Mouse (Mus musculus) ovary, postnatal 36 days (tissue): Measurements from ENCODE around the gene Lrrc8c.
"Not testable (repeated sequence)": the region's sequence is repeated elsewhere in the genome, so short reads cannot be mapped to it uniquely, and the experiment has no call there.

Experiments
- DNase-seq: peaks from one replicate; pipeline ENCODE4 v3.0.0; 2022; ENCODE audit warnings: low spot score, mixed read lengths

Lrrc8c gene

DNA sequence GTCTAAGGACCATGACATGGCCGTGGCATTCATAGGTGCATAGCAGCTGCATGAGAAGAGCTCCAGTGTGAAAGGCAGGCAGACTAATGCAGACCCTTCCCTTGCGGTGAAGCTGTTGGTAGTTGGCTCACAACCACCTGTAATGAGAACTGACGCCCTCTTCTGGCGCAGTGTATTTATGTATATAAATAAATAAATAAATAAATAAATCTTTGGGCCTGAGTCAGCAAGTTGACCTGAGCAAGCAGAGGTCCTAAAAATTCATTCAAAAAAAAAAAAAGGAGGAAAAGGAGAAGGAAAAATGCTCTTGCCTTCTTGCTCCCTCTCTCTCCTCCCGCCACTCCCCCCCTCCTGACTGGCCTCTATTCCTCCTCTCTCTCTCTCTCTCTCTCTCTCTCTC lies 81.8 kb downstream of the Lrrc8c start:
- no peak for DNase-seq

DNA sequence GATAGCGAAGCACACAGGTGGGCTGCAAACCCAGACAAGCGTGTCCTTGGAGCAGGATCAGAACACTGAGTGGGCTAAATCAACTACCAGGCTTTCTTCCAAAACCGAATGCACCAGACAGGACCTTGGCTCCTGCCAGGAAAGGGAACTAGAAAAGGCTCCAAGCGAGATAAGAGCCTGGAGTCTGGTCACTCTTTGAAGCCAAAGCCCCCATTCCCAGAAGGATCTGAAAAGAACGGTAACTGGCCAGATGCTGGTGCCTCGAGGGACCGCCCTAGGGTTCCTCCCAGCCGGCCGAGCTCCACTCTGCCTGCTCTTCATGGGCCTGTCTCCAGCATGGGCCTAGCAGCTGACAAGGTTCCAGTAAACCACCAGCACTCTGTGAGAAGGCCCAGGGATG lies 83.4 kb downstream of the Lrrc8c start:
- DNase-seq, result peak; percentile 13

DNA sequence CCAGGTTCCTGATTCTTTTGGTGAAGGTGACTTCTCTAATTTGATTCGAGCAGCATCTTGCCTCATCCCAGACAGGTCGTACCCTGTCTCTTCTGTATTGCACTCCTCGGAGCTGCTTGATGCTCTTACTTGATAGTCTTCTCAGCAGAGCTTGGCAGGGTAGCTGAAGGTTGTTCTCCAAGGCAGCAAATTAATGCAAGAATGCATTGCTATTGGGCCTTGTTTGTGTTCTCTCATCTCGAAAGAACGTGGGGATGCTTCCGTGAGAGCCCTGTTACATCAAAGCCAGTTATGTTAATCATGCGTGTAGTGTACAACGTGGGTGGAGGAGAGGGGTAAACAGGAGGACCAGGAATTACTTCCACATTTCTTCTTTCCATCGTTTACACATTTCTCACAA lies 86.5 kb downstream of the Lrrc8c start:
- DNase-seq, result no peak

DNA sequence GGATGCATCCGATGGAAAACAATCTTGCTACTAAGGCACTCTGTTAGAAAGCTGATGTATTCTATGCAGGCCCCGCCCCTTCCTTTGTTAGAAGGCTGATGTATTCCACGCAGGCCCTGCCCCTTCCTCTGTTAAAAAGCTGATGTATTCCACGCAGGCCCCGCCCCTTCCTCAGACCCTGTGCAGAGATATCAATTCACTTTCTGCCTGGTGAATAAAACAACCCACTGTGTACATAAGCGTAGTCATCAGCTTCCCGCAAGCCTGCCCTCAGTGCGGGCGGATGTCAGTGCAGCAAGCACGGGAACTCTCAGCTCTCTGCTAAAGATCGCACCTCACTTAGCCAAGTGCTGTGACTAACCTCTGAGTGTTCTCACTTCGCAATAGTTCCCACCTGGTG lies 90.5 kb downstream of the Lrrc8c start:
- no peak for DNase-seq

DNA sequence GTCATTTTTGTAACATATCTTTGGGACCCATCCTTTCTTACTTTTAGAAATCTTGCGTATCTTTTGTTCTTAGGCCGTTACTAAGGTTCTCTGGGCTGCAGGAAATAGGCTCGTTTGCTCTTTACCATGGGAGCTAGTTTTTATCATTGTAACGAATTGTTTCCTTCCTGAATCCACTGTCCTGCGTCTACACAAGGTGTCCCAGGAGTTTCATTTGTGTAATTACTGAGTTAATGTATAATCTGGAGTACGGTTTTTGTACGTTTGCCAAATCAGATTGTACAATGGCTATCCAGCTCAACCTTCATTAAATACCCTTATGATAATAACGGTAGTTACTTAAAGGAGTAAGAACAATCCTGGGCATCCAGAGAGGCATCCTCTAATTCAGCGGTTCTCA lies 93.8 kb downstream of the Lrrc8c start:
- no peak for DNase-seq

DNA sequence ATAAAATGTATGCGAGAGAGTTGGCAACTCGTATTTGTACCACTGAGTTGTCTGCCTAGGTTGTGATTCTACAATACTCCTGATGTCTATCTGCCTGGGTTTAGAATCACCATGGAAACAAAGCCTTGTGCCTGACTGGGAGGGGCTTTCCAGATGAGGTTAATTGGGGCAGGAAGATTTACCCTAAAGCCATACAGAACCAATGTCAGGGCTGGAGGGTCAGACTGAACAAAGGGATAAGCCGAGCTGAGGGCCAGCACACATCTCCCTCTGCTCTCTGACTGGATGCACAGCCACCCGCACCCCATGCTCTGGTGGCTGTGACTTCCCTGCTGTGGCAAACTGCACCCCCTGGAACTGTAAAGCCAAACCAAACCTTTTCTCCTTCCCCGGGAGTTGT lies 94.8 kb downstream of the Lrrc8c start:
- no peak for DNase-seq

DNA sequence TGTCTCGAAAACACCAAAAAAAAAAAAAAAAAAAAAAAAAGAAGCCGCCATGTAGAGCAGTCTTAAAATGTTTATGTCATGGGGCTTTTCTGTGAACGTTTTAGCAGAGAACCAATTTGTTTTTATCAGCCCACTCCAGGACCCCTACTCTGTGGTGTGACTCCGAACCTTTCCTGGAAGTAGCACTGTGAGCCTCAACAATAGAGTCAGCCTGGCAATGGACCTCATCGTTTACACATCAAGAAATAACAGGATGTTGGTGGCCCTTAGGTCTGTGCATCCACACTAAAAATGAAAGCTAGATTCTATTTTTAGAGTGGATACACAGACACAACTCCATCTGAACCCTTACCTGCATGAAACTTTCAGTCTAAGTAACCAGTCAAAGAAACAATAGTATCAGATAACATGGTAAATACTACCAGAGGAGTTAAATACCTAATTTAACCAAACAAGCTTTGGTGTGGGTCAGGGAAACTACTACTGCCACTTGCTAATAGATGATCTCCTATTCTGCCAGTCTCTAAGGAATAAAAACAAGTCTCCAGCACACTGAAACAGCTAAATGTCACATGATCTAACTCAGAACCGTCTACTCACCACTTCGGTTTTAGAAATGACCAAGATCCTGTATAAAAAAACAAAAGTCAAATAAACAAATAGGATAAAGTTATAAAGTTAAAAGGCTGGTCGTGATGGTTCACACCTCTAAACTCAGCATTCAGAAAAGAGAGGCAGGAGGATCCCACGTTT lies 95.7 kb downstream of the Lrrc8c start:
- no peak for DNase-seq

DNA sequence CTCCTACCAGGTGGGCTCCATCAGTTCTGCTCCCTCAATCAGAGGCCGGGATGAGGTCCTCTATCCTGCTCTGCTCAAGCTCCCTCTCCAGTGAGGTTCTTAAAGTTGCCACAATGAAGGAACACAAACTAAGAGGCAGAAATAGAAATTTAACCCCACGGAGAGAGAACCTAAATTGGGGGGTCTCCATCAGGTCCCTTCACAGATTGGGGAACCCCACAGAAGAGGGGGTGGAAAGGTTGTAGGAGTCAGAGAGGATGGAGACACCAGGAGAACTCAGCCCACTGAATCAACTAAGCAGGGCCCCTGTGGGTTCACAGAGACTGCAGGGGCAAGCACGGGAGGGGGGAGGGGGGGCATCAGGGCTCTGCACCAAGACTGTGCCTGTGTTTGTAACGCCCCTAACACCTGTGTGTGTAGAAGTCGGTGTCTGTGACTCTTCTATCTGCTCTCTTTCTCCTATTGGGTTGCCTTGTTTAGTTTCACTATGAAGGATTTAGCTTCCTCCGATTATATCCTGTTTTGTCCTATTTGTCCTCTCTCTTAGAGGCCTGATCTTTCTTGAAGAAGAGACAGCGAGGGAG lies 96.8 kb downstream of the Lrrc8c start:
- DNase-seq, result no peak

DNA sequence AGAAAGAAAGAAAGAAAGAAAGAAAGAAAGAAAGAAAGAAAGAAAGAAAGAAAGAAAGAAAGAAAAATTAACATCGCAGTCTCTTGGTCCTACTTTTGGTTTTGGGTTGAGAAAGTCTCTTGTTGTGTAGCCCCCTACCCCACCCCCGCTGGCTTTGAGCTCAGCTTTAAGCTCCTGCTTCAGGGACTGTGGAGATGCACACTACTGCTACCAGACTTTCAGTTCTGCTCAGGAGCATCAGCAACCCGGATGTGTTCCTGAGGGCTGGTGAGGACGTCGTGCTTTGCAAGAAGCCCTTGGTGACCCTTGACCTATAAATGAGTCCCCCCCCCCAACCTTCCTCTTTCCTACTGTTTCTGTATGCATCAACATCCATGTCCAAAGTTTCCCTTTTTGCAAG lies 97.3 kb downstream of the Lrrc8c start:
- no peak for DNase-seq

DNA sequence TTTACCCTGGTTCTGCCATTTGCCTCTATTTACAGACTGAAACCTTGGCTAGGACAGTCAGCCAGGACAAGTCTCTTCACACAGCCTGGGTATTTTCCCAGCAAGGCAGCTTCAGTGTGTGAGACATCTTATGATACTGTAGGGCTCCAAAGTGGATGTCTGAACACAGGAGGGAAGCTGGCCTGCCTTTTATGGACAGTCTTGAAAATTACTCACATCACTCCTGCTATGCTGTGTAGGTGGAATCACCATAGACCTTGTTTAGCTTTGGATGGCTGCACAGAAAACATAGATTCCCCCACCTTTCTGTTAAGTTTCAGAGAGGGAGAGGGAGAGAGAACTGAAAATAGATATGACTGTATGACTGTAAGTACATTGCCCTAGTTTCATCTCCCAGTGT lies 99.3 kb downstream of the Lrrc8c start:
- no peak for DNase-seq

DNA sequence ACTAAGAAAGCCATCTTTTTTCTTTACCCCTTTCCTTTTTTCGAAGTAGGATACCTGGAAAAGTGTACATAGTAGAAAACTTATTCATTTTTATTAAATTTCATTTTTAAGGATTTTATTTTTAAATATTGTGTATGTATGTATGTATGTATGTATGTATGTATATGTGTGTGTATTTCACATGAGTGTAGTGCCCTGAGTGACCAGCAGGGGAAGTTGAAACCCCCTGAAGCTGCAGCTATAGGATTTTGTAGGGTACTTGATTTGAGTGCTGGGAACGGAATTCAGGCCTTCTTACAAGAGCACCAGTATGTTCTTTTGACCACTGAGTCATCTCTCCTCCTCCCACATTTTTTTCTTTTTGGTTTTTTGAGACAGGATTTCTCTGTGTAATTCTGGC lies 100.5 kb downstream of the Lrrc8c start:
- DNase-seq, result no peak

DNA sequence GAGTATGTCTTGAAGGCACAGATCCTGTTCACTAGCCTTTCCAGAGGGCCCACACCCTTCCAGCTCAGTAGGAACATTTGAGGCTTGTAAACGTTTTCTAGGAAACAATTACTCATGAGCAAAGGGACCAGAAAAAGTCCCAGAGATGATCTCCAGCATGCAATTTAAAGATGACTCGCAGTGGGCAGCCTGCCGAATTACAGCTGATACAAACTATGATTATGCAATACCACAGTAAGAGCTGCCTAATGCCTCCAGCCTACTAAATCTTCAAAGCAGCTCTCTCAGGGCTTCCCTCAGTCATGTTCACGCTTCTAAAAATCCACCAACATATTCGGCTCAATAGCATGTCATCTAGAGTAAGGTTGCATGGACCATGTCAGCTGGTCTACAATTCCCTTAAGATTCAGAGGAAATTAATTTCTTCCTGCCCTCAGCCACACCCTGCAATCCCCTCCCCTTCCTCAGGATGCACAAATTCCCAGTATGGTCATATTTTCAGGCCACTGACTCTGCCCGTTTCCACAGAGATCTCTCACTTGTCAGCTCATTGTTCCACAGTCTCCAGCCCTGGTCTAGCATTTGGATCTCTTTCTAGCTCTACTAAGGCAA lies 101.4 kb downstream of the Lrrc8c start:
- DNase-seq, result peak; percentile 16

DNA sequence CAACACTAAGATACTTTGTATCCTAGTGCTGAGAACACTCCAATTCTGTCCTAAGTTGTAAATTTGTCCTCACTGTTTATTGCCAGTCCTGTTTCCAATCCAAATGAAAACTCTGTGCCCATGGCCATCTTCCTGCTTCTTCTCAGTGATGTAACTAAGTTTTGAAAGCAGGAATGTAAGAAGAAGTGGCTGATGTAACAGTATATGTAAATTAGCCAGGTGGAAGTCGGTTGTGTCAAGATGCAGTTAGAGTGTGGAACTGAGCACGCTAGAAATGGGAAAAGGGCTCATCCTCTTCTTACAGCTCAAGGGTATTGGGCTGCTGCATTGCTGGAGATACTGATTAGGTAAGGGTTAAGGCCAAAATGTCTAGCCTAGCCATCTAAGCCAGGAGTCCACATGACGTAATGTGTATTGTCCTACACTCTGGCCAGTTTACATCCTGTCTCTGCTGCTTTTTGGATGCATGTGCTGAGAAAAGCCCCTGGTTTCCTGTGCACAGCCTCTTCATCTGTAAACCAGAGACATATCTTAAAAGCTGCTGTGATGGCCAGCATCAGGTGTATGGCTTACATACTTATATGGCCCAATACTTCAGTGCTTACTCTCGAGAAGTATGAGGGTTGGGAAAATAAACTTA lies 104.0 kb downstream of the Lrrc8c start:
- DNase-seq, result no peak

DNA sequence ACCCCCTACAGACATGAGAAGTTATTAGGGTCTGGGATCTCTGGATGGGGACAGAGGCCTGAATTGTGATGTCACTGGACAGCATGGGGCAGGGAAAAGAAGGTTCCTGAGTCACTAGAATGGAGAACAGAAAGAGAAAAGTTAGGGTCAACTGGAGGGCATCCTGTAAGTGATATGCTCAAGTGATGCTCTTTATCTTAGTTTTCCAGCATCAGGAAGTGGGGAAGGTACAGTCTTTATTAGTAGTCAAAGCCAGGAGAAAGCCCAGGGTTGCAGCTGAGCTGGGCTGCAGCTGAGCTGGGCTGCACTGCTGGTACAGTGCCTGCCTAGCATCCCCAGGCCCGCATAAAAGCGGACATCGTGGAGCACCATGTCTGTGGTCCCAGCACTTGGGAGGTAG lies 105.1 kb downstream of the Lrrc8c start:
- DNase-seq, result no peak

DNA sequence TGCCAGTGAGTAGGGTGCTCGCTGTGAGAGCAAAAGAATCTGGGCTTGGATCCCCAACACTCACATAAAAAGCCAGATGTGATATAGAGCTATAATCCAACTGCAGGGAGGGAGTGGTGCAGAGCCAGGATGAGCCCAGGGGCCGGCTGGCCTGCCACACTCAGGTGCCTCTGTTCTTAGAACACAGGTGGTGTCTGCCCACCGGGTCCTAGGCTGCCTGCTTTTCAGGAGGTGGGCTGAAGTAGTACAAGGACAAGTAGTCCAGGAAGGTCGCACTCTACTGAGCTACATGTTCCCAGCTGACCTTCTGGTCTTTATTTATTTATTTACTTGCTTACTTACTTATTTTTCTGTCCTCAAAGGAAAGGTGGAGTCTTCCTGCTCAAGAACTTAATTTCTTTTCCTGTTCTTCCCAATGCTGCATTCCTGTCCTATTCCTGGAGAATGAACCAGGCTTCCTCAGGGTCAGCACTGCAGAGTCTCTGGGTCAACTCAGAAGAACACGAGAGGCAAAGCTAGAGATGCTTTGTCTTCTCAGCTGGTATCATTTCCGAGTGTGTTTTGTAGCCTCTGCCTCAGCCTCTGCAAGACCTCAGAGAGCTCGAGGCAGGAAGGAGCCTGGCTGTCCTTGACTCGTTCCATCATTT lies 106.4 kb downstream of the Lrrc8c start:
- no peak for DNase-seq

DNA sequence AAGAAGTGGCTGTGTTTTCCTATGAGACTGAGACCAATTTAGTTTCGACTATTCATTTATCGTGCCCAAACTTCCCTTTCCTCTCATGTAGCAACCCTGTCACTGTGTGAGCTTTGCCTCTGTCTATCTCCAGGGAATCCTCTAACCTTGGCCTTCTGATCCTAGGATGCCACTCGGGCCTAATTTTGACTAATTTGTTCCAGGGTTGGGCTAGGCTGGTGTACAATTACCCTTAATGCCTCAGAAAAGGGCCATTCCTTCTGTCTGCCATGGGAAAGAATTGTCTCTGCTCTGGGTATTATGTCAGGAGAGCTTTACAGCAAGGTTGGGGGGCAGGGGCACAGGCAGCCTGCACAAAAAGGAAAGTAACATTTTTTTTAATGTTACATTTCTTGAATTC lies 107.2 kb downstream of the Lrrc8c start:
- no peak for DNase-seq

DNA sequence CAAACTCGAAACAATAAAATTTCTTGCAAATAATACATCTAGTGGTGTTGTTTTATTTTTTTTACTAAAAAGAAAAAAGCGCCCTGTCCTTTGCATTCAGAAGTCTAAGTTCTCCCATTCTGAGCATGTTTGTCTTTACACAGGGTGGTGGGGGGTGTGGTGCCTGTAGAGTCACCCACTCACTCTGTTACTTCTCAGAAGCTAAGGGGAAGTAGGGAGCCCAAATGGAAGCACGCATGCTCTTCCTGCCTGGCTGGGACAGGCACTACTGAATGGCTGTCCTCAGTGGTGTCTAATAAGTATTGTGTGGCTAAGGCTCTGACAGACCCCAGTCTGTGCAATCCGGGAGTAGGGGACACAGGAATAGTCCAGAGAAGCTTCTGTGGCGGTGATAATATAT lies 107.9 kb downstream of the Lrrc8c start:
- no peak for DNase-seq

DNA sequence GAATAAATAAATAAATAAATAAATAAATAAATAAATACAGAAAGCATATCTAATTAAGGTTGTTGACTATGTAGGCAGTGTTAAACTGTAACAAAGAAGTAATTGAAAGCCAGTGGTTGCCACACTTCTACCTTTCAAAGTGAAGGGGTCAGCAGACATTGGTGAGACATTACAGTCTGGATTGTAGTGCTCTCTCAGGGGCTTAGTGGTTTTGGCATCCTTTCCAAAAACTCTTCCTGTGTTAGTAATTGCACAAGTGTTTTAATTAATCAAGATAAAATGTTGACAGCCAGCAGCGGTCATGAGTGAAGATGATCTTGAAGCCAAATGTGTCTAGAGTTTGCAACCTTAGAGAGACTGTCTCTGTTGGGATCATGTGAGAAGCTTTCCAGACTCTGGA lies 110.8 kb downstream of the Lrrc8c start:
- DNase-seq, result no peak

DNA sequence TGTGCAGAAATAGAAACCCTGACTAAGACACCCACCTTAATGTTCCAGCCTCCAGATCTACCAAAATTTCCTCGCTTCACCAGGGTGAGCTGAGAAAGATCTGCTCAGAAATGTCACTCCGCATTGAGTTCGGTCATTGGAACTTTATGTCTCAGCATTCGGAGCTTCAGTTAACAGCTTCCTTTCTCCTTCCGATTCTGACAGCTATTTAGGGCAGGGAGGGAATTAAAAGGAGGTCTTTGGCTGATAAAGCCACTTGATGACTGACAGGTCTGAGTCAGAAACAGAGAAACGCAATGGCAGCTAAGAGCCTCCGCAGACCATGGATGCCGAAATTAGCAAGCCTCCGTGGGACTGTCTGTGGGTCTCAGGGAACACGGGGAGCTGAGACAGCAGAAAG lies 112.9 kb downstream of the Lrrc8c start:
- no peak for DNase-seq

DNA sequence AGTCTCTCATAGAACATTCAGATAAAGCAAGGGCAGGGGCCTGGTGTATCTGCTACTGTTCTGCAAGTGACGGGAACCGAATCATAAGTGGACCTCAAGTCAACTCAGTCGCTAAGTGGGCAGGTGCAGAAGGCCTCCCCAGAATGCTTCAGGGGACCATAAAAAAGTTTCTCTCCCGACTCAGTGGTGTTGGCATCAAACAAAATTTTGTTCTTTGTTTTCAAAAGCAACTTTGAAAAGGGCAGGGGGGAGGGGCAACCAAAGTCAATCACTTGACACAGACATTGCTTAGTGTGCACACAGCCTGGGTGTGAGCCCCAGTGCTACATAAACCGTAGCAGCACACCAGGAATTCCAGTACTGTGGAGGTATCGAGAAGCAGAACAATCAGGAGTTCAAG lies 116.4 kb downstream of the Lrrc8c start:
- no peak for DNase-seq

DNA sequence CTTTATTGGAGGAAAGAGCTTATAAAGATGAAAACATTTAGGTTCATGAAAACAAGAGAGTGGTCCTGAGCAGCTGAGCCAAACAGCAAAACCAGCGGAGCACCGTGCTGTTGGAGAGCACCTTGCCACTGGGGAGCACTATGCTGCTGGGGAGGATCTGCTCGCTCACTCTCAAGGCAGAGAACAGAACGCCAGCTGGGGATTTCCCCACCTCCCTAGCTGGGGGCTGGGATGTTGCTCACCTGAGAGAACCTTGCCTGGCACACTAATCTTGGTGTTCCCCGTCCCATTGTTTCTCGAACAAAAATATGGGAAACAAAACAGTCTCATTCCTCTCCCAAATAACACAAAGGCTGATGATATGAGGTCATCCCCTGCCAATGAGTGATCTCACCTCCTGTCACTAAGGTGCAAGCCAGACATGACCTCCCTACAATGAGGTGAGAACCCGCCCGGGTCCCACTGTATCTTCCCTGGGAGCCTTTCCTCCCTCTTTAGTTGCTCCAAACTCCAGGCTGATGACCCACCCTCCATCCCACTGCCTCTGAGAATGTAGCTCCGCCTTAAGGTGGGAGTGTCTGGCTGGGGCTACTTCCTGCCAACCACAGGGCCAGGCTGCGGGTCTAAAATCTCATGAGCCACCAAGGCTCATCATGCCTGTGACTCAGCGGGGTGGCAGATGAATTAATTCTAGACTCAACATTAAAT lies 117.5 kb downstream of the Lrrc8c start:
- no peak for DNase-seq

DNA sequence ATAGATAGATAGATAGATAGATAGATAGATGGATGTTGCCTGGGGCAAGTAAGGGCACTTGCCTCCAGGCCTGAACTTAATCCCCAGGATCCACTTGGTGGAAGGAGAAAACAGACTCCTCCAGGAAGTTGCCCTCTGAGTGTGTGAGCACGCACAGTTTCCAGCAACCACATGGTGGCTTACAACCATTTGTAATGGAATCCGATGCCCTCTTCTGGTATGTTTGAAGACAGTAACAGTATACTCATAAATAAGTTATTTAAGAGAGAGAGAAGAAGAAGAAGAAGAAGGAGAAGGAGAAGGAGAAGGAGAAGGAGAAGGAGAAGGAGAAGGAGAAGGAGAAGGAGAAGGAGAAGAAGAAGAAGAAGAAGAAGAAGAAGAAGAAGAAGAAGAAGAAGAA lies 119.1 kb downstream of the Lrrc8c start:
- not testable (repeated sequence) for DNase-seq
